Mouse (Mus musculus) forebrain, embryonic 11.5 days (tissue): ENCODE results near the gene Lrch1. TPM values are rescaled to one million over a fixed set of nuclear protein-coding genes. Genes with fewer than 3 reads are reported as not detected.

Experiments
- ATAC-seq: fragments of 200-750 bp; cut with Nextera tagmentation; replicated peaks from 2 replicates; pipeline ENCODE4 v1.8.0; 2017; ENCODE audit warnings: moderate TSS enrichment; ENCODE audit not compliant: low FRiP score
- DNase-seq: peaks from one replicate; pipeline ENCODE4 v3.0.0-alpha.2; 2017; ENCODE audit warnings: low spot score
- H3K27ac ChIP-seq: fragments of 300-500 bp; sonication (generic); 2 replicates; pipeline ENCODE4 v1.5.1; 2014; ENCODE audit warnings: low read depth, low read length
- H3K27me3 ChIP-seq: fragments of 300-500 bp; sonication (generic); 2 replicates; pipeline ENCODE4 v1.6.1; 2014; ENCODE audit warnings: mild to moderate bottlenecking, low read length, mixed read lengths; ENCODE audit not compliant: control insufficient read depth, insufficient read depth
- H3K36me3 ChIP-seq: fragments of 300-500 bp; sonication (generic); 2 replicates; pipeline ENCODE4 v1.6.1; 2014; ENCODE audit warnings: mild to moderate bottlenecking, low read length, moderate library complexity, mixed read lengths; ENCODE audit not compliant: control insufficient read depth, insufficient read depth
- H3K4me1 ChIP-seq: fragments of 300-500 bp; sonication (generic); replicated peaks from 2 replicates; pipeline ENCODE4 v1.6.1; 2014; ENCODE audit warnings: low read length, mixed read lengths; ENCODE audit not compliant: control insufficient read depth, insufficient read depth
- H3K4me2 ChIP-seq: fragments of 300-500 bp; sonication (generic); 2 replicates; pipeline ENCODE4 v1.6.1; 2014; ENCODE audit warnings: low read depth, mild to moderate bottlenecking, low read length, moderate library complexity, mixed read lengths; ENCODE audit not compliant: severe bottlenecking
- H3K4me3 ChIP-seq: fragments of 300-500 bp; sonication (generic); 2 replicates; pipeline ENCODE4 v1.5.1; 2014; ENCODE audit warnings: low read depth, low read length
- H3K9ac ChIP-seq: fragments of 300-500 bp; sonication (generic); 2 replicates; pipeline ENCODE4 v1.6.1; 2014; ENCODE audit warnings: low read length
- H3K9me3 ChIP-seq: fragments of 300-500 bp; sonication (generic); 2 replicates; pipeline ENCODE4 v1.6.1; 2016; ENCODE audit warnings: low read length, mixed read lengths; ENCODE audit not compliant: control insufficient read depth
- WGBS: fragments of 180-500 bp; shearing (Covaris S2); extraction: QIAGEN DNeasy Blood & Tissue Kit; methylation state at CpG from one replicate; pipeline ENCODE4 v1.1.7; 2014; 5-methylcytosine and 5-hydroxymethylcytosine counted together
- polyA plus RNA-seq: library from polyadenylated mRNA; unstranded; fragments of >200 nt; fragmentation: Nextera tagmentation; extraction: Ambion mirVana; gene quantifications from 2 replicates; pipeline ENCODE4 v1.2.1, GENCODE M21; 2014

Lrch1 gene
- polyA plus RNA-seq, 1 experiment from 2014 or later, result 8.5 TPM

DNA sequence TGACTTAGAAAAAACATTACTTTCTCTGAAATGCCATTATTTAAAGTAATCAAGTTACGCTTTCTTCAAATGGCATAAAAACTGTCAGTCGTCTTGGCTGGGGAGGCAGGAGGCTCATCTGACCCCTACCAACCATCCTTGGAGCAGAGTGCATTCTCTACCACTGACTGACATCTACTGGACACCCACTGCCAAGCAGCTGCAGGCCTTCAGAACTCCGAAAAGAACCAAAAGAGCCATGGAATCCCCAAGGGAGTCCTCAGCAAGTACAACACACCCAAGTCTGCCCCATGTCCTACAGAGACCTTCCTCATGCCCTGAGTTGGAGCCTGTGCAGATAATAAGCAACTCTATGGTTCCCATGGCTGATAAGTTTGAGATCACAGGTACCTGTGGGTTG lies 224.1 kb downstream of the Lrch1 start:
- H3K9me3 ChIP-seq, result no peaks in the 10 kb centered on the region
- H3K27me3 ChIP-seq, result no peaks in the 10 kb centered on the region
- WGBS, result 78% methylated on average over 3 of the region's 3 CpGs
- DNase-seq, result no peak
- H3K9ac ChIP-seq, result no peak overlapping the region
- no peak overlapping the region for H3K27ac ChIP-seq
- H3K36me3 ChIP-seq, result no peaks in the 10 kb centered on the region
- no peak overlapping the region for H3K4me2 ChIP-seq
- no peaks in the 10 kb centered on the region for H3K4me1 ChIP-seq
- ATAC-seq, result no peak
- H3K4me3 ChIP-seq, result no peak overlapping the region

DNA sequence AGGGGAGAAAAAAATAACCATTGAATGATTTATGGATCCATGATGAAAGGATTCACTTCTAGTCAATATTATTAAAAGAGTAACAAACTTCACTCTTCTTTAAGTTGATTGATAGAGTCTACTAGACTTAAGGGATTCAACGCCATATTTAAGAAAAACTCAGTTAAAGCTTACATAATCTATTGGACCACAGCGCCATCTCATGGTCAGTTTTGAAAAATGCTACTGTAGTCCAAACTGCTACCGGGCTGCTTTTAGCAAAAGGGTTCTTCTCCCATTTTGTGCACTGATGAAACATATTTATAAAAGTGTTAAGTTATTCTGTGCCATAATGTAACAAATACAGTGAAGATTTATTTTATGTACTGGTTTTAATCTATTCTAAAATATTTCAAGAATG lies 238.6 kb downstream of the Lrch1 start:
- no peak overlapping the region for H3K27ac ChIP-seq
- H3K9ac ChIP-seq, result no peak overlapping the region
- H3K4me1 ChIP-seq, result no peaks in the 10 kb centered on the region
- H3K27me3 ChIP-seq, result no peaks in the 10 kb centered on the region
- ATAC-seq, result no peak
- DNase-seq, result no peak
- H3K4me2 ChIP-seq, result no peak overlapping the region
- WGBS, result 24% methylated on average over 3 of the region's 3 CpGs
- no peaks in the 10 kb centered on the region for H3K9me3 ChIP-seq
- H3K36me3 ChIP-seq, result no peaks in the 10 kb centered on the region
- no peak overlapping the region for H3K4me3 ChIP-seq

Other genes starting within 250 kb of the Lrch1 start
- gene Esd, start 215.6 kb downstream of the Lrch1 start, polyA plus RNA-seq, result 324 and 336 TPM in 2 replicates
- 0.32 TPM in 2 replicates for gene Rubcnl, start 68.2 kb upstream of the Lrch1 start, polyA plus RNA-seq
- 0.31 and 0.36 TPM in 2 replicates for gene Lrrc63, start 183.0 kb upstream of the Lrch1 start, polyA plus RNA-seq
- 26.5 and 28.6 TPM in 2 replicates for gene Lcp1, start 183.2 kb upstream of the Lrch1 start, polyA plus RNA-seq